Mouse (Mus musculus) heart, embryonic 11.5 days (tissue): ENCODE results near the gene Ap5z1. TPM values are rescaled to one million over a fixed set of nuclear protein-coding genes. Genes with fewer than 3 reads are reported as not detected.
A peak's percentile ranks its signal among the peaks of the same experiment; 100 is the strongest.

ENCODE experiments used
- ATAC-seq: fragments of 200-750 bp; cut with Nextera tagmentation; replicated peaks from 2 replicates; pipeline ENCODE4 v1.8.0; 2017; ENCODE audit warnings: moderate library complexity; ENCODE audit not compliant: insufficient number of reproducible peaks, low FRiP score, low TSS enrichment
- H3K27ac ChIP-seq: fragments of 300-500 bp; sonication (generic); 2 replicates; pipeline ENCODE4 v1.5.1; 2014; ENCODE audit warnings: mild to moderate bottlenecking, low read depth, low read length
- H3K27me3 ChIP-seq: fragments of 300-500 bp; sonication (generic); 2 replicates; pipeline ENCODE4 v1.6.1; 2014; ENCODE audit warnings: mild to moderate bottlenecking, low read length, mixed read lengths; ENCODE audit not compliant: control insufficient read depth, insufficient read depth
- H3K36me3 ChIP-seq: fragments of 300-500 bp; sonication (generic); 2 replicates; pipeline ENCODE4 v1.6.1; 2014; ENCODE audit warnings: mild to moderate bottlenecking, low read length, moderate library complexity, mixed read lengths; ENCODE audit not compliant: control insufficient read depth, insufficient read depth
- H3K4me1 ChIP-seq: fragments of 300-500 bp; sonication (generic); 2 replicates; pipeline ENCODE4 v1.6.1; 2014; ENCODE audit warnings: low read length; ENCODE audit not compliant: control insufficient read depth, insufficient read depth
- H3K4me2 ChIP-seq: fragments of 300-500 bp; sonication (generic); 2 replicates; pipeline ENCODE4 v1.6.1; 2014; ENCODE audit warnings: mild to moderate bottlenecking, moderate library complexity
- H3K4me3 ChIP-seq: fragments of 300-500 bp; sonication (generic); 2 replicates; pipeline ENCODE4 v1.5.1; 2014; ENCODE audit warnings: low read depth, low read length
- H3K9ac ChIP-seq: fragments of 300-500 bp; sonication (generic); 2 replicates; pipeline ENCODE4 v1.6.1; 2014; ENCODE audit warnings: mild to moderate bottlenecking, low read depth, low read length, moderate library complexity
- H3K9me3 ChIP-seq: fragments of 300-500 bp; sonication (generic); replicated peaks from 2 replicates; pipeline ENCODE4 v1.6.1; 2016; ENCODE audit warnings: low read length; ENCODE audit not compliant: control insufficient read depth
- WGBS: fragments of 180-500 bp; shearing (Covaris S2); extraction: QIAGEN DNeasy Blood & Tissue Kit; methylation state at CpG from one replicate; pipeline ENCODE4 v1.1.7; 2014; ENCODE audit not compliant: insufficient replicate concordance; 5-methylcytosine and 5-hydroxymethylcytosine counted together
- polyA plus RNA-seq: library from polyadenylated mRNA; unstranded; fragments of >200 nt; fragmentation: Nextera tagmentation; extraction: Ambion mirVana; gene quantifications from 2 replicates; pipeline ENCODE4 v1.2.1, GENCODE M21; 2014

Gene Ap5z1
- polyA plus RNA-seq, 1 experiment from 2014 or later, result 6.4 TPM

GRCm38 (mm10) chr5:142421886-142422285 is 41.9 kb upstream of the Ap5z1 start:
- no peak overlapping the region; the same call in 1 of the 2 replicates for H3K9ac ChIP-seq
- 72% methylated on average over 5 of the region's 5 CpGs for WGBS
- no peak overlapping the region for H3K4me3 ChIP-seq
- H3K27me3 ChIP-seq, result no peaks in the 10 kb centered on the region
- H3K36me3 ChIP-seq, result no peaks in the 10 kb centered on the region
- H3K4me2 ChIP-seq, result no peak overlapping the region
- peaks cover 56% of the 10 kb centered on the region for H3K4me1 ChIP-seq
- ATAC-seq, result no peak
- no peaks in the 10 kb centered on the region for H3K9me3 ChIP-seq
- no peak overlapping the region for H3K27ac ChIP-seq

GRCm38 (mm10) chr5:142423141-142423540 is 40.6 kb upstream of the Ap5z1 start:
- H3K27me3 ChIP-seq, result no peaks in the 10 kb centered on the region
- no peaks in the 10 kb centered on the region for H3K36me3 ChIP-seq
- no peak overlapping the region for H3K27ac ChIP-seq
- no peak for ATAC-seq
- no peak overlapping the region for H3K4me3 ChIP-seq
- WGBS, result 83% methylated on average over 10 of the region's 10 CpGs
- H3K9ac ChIP-seq, result no peak overlapping the region
- no peaks in the 10 kb centered on the region for H3K9me3 ChIP-seq
- H3K4me2 ChIP-seq, result no peak overlapping the region
- H3K4me1 ChIP-seq, result peaks cover 55% of the 10 kb centered on the region

GRCm38 (mm10) chr5:142423701-142424100 is 40.0 kb upstream of the Ap5z1 start:
- Histone ChIP-seq H3K27me3 (no peaks in the 10 kb centered on the region), H3K4me2 (no peak overlapping the region), H3K36me3 (no peaks in the 10 kb centered on the region; the same call in 1 of the 2 replicates), H3K4me3 (no peak overlapping the region), H3K27ac (no peak overlapping the region), H3K9me3 (no peaks in the 10 kb centered on the region), H3K4me1 (peaks cover 54% of the 10 kb centered on the region), H3K9ac (no peak overlapping the region)
- WGBS, result 54% methylated on average over 3 of the region's 3 CpGs
- no peak for ATAC-seq

- Histone ChIP-seq H3K36me3 (no peaks in the 10 kb centered on the region; the same call in 1 of the 2 replicates), H3K4me3 (no peak overlapping the region), H3K27me3 (no peaks in the 10 kb centered on the region), H3K4me2 (peak overlapping the region; percentile 9), H3K4me1 (peaks cover 52% of the 10 kb centered on the region), H3K9me3 (no peaks in the 10 kb centered on the region), H3K27ac (peak overlapping the region; percentile 82), H3K9ac (peak overlapping the region; percentile 23)
- ATAC-seq, result peak; percentile 53; the same call in 1 of the 2 replicates
- 34% methylated on average over 13 of the region's 13 CpGs for WGBS
These were observed 39.0 kb upstream of the Ap5z1 start for GRCm38 (mm10) chr5:142424627-142425349.

GRCm38 (mm10) chr5:142426476-142426875 is 37.3 kb upstream of the Ap5z1 start:
- Histone ChIP-seq H3K4me1 (peaks cover 44% of the 10 kb centered on the region), H3K27me3 (no peaks in the 10 kb centered on the region), H3K9ac (no peak overlapping the region), H3K4me3 (no peak overlapping the region), H3K27ac (0 out of 2 replicates have a peak overlapping the region, but pooled peaks have one; percentile 82), H3K4me2 (no peak overlapping the region), H3K36me3 (no peaks in the 10 kb centered on the region; the same call in 1 of the 2 replicates), H3K9me3 (no peaks in the 10 kb centered on the region)
- no peak for ATAC-seq
- 85% methylated on average over 2 of the region's 2 CpGs for WGBS

- peak overlapping the region; percentile 29; the same call in 1 of the 2 replicates for H3K27ac ChIP-seq
- WGBS, result 83% methylated on average over 10 of the region's 10 CpGs
- no peak overlapping the region for H3K4me3 ChIP-seq
- H3K4me2 ChIP-seq, result no peak overlapping the region
- H3K27me3 ChIP-seq, result no peaks in the 10 kb centered on the region
- peaks cover 49% of the 10 kb centered on the region for H3K4me1 ChIP-seq
- H3K9ac ChIP-seq, result no peak overlapping the region
- H3K9me3 ChIP-seq, result no peaks in the 10 kb centered on the region
- H3K36me3 ChIP-seq, result no peaks in the 10 kb centered on the region; the same call in 1 of the 2 replicates
- ATAC-seq, result no peak
These were observed 35.9 kb upstream of the Ap5z1 start for GRCm38 (mm10) chr5:142427876-142428275.

- Histone ChIP-seq H3K4me3 (no peak overlapping the region), H3K4me1 (peaks cover 55% of the 10 kb centered on the region), H3K36me3 (no peaks in the 10 kb centered on the region; the same call in 1 of the 2 replicates), H3K27me3 (no peaks in the 10 kb centered on the region), H3K9me3 (no peaks in the 10 kb centered on the region), H3K27ac (no peak overlapping the region), H3K9ac (no peak overlapping the region), H3K4me2 (no peak overlapping the region)
- no peak for ATAC-seq
- 76% methylated on average over 6 of the region's 6 CpGs for WGBS
These were observed 35.1 kb upstream of the Ap5z1 start for GRCm38 (mm10) chr5:142428691-142429090.

GRCm38 (mm10) chr5:142431029-142431428 is 32.7 kb upstream of the Ap5z1 start:
- Histone ChIP-seq H3K36me3 (peaks cover 10% of the 10 kb centered on the region), H3K4me3 (no peak overlapping the region), H3K4me1 (peaks cover 35% of the 10 kb centered on the region), H3K27ac (no peak overlapping the region), H3K9ac (no peak overlapping the region), H3K4me2 (no peak overlapping the region), H3K27me3 (no peaks in the 10 kb centered on the region), H3K9me3 (no peaks in the 10 kb centered on the region)
- WGBS, result 82% methylated on average over 12 of the region's 12 CpGs
- ATAC-seq, result no peak
